Mouse (Mus musculus): ENCODE data around the gene 4930568D16Rik.

DNA sequence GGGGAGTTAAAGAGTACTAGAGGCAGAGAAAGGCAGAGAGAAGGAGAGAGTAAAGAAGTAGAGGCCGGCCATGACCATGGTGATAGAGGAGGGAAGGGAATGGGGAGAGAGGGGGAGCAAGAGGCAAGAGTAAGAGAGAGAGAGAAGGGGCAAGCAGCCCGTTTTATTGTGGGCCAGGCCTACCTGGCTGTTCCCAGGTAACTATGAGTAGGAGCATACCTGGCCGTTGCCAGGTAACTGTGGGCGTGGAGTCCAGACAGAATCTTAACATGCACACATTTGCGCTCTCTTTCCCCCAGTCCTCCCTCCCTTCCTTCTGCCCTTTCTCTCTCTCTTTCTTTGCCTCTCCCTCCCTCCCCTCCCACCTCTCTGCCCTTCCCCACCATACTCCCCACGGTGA, 39.7 kb upstream of the 4930568D16Rik start:
- TF ChIP-seq CTCF (IDR thresholded peaks at IDR 0.05; ENCODE audit: insufficient read depth, low read depth, low read length) (no peak), POLR2A (IDR thresholded peaks at IDR 0.05; ENCODE audit: insufficient read depth, low read depth, low read length) (no peak)
